Mouse (Mus musculus) telencephalon, adult 2 months (tissue): ENCODE data around the gene Samd15.
"Not testable (repeated sequence)": the region's sequence is repeated elsewhere in the genome, so short reads cannot be mapped to it uniquely, and the experiment has no call there.

ENCODE experiments used
- DNase-seq: peaks from one replicate; pipeline ENCODE4 v3.0.0-alpha.2; 2011; ENCODE audit warnings: low read depth, low spot score

Gene Samd15

DNA sequence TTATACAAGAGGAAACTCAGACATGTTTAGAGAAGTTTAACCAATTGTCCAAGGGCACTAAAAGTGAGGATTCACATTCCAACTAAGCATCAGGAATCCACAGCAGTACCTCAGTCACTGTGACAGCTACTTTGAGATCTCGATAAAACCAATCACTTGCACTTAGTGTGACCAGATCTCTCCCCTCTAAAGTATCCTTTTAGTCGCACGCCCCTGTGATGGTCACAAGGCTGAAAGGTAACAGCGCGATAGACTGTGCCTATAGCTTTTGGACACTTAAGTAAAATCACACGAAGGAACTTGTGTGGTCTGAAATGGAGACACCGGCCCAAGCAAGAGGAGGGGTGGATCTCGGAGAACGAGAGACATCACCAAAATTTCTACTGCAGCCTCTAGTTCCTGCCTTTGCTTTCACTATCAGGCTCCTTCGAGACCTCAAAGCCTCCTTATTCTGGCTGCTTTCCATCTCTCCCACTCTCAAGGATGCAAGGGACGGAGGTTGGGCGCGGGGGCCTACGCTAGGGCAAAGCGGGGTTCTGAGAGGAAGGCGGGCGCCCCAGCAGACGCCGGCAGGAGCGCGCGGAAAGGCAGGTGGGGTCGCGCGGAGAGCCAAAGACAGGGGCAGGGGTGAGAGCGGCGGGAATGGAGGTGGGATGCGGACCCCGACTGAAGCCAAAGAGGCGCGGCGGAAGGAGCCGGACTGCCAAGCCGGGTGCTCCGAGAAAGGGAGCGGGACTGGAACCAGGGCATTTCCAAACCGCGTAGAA is at the start of gene Samd15:
Samd15 (plus strand) TSS at position 518 of the 767 bp plus-strand sequence.
- peak; percentile 17 for DNase-seq

DNA sequence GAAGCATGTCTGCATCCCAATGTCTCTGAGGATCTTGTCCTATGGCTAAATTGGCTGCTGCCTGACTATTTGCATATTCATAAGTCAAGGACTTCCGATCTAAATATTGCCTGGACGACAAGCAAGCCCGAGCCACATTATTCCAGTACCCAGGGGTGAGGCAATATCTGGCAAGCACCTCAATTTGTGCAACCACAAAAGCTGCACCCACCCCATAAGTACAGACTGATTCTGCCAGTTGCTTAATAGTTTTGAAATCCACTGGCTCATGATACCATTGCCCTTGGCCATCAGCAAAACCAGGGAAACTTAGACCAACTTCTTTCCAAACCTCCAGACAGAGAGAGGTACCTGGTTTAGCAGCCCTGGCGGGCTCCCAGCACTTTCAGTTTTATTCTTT is 45.1 kb upstream of the Samd15 start:
- not testable (repeated sequence) for DNase-seq

DNA sequence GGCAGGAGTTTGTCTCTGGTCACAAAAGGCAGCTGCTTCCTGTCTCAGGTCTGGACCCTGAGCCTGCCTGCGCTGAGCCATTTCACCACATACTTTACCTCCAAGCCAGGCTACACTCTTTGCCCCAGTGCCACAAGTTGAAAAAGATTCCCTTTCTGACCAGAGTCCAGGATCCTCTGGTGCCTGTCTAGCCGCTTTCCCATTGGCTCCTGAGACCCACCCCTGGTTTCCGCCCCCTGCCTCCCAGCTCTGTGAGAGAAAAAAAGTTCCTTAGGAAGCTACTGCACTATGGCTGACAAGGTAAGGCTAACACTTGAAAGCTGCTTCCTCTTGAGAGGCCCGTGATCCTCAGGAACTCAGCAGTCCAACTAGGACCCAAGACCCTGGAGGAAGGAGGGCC is 42.2 kb upstream of the Samd15 start:
- no peak for DNase-seq

DNA sequence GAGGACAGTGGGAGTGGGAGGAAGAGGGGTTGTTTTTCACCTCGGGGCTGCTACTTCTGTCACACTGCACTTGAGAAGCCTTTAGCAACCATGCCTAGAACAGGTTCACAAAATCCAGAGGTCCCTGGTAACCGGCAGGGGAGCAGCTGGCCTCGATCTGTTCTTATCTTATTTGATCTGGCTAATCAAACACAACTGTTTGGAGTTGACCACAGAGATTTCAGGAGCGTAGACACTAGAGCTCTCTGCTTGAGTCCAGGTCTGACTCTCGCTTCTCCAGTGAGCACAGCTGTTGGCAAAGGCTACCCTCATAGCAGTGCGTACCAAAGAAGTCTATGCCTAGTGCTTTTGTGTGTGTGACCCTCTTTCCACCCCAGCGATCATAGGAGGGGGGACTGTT is 41.4 kb upstream of the Samd15 start:
- no peak for DNase-seq

DNA sequence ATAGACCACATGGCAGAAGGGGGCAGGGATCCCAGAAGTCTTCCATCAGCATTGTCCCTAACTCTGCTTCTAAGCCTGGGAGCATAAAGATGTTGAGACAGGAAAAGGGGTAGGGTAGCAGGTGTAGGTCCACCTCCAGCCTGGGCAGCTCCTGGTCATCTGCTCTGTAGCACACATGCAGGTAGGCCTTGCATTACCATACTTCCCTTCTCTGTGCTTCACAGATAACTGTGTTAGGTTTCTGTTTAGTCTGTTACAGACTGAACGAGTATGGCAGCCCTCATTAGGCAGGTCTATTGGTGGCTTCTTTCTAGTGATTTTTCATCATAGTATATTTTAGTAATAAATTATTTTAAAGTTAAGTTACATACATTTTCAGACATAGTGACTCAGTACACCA is 39.2 kb upstream of the Samd15 start:
- DNase-seq = no peak

DNA sequence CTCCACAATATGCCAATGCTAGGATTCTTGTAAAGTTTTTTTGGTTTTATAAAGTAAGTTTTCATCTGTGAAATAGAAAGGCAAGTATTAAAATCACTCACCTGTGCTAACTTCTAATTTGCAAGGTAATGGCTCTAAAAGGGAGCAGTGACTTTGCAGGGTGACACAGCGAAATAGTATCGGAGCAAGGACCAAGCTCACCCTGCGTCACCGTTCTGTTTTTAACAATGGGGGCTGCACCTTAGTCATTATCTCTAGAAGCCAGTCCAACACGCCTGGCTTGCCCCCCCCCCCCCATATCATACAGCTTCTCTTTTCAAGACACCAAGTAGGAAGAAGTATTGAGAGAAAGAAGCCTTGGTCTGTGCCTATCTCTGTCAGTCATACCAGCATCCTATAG is 38.7 kb upstream of the Samd15 start:
- DNase-seq = no peak

DNA sequence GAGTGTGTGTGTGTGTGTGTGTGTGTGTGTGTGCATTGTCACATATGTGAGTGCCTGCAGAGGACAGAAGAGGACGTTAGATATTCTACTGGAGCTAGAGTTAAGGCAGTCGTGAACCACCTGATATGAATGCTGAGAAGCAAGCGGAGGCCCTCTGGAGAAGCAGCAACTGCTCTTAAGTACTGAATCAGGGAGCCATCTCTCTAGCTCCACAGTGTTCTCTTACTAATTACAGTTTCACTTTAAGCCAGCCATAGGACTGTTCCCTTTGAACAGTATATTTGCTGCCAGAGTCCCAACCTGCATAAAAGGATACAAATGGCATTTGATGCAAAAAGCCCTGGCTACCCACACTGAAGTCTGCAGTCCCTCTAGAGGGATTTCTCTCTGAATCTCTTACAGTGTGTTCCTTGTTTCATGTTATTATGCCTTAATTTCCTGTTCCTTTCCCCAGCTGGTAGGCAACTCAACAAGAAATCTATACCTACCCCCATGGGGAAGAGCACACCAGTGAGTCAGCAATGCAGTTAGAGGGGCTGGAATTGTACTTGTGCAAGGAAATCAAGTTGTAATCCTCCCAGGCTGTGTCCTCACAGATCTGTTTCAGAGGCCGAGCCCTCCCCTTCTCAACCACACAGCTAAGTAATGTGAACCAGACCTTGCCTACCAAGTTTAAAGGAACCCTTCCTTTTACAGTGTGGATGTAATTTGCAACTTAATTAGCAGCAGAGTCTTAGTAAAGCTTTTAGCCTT is 24.2 kb upstream of the Samd15 start:
- peak; percentile 21 for DNase-seq

DNA sequence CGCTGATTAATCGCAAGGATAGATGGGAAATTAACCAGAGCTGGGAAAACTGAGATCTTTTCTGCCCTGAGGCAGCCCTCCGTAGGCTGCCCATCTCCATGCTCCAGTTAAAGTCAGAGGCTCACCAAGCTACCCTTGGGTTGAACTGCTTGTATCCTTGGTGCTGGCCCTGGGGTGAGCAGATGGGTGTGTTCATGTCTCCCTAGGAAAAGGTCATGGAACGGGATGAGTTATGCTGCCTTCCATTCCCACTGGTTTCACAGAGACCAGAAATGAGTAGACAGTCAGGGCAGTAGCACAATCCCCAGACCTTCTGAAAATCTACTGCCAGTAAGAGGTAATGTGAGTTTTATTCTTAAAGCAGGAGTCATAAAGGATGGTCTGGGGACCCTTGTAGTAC is 21.9 kb upstream of the Samd15 start:
- no peak for DNase-seq

DNA sequence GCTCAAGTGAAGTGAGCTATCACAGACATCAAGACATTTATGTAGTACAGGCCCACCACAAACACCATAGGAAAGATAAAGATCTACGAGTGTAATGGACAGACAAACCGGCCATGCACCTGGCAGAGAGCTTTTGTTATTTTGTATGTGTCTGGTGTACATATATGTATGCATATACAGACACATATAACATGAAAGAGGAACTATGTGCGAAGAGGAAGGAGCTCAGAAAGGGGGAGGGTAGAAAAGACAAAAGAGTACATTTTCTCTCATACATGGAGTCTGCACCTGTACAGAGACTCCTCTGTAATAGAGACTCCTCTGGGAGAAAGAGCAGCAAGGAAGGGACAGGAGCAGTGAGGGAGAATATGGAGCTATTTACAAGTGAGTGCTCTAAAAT is 6.5 kb upstream of the Samd15 start:
- no peak for DNase-seq

DNA sequence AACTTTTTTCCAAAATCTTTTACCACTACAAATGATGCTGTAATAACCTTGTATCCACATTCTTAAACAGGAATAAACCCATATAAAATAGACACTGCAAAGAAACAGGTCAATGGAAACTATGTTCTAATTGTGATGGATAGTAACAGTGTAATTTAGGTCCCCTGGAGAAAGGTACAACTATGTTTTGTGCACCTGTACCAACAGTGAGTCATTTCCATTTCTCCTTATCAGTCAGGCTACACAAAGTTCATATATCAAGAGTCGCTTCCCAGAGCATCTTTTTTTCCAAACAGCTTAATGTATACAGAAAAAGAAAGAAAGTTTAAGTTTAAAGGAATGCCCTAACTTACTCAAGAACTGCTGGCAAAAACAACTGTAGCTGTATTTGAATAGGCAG is 4.5 kb upstream of the Samd15 start:
- no peak for DNase-seq

DNA sequence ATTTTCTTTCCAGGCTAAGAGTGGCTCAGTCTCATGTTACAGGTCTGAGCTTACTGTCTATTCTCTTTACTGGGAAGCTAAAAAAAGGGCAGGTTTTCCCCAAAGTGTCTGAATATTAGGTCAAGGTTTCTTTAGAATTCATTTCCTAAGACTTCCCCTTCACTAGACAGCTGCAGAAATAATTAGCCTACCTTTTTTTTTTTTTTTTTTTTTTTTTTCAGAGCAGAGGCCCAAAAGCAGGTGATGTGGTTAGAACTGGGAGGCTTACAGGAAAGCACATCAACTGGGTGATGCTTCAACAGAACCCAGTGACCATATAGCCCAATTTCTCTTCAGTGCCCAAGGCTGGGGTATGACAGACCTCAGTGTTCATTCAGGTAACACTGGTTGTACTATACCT is 3.2 kb upstream of the Samd15 start:
- DNase-seq = no peak

DNA sequence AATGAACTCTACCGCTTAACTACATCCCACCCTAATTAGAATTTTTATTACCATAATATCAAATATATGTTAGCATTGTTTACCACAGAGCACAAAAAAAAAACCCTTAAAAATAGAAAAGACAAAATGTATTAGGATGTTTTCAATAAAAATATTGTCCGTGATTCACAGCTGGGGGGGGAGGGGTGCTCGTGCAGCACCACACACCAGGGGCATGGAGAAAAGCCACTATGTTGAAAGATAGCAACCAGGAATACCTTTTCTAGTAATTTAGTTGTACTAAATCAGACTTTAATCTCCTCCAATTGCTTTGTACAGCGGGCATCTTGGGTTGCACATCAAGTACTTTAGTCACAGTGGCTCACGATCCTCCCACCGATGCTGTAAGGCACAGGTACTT is 731 bp upstream of the Samd15 start:
- DNase-seq = no peak

DNA sequence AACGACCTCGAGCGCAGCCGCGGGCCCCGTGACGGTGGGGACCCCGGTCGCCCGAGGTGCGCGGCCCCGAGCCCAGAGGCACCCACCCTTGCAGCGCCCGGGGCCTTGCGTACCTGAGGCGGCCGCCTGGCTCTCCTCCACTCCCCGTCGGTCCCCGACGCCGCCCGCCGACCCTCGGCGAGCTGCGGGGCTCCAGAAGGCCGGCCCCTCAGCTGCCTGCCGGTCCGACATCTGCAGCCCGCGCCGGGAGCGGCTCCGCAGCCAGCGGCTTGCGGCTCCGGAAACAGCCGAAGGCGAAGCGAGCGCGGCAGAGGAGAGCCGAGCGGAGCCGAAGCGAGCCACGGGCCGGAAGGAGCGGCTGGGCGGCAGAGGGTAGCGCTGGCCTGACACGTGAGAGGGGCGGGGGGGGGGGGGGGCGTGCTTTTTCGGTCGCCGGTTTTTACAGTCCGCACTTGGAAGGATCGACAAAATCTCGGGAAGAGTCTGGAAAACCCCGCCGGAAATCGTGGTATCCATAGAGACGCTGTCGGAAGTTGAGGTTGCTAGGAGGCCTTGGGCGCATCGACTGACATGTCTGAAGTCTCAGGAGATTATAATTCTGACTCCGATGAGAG is 557 bp downstream of the Samd15 start, which contains the start of gene Tmed8:
Tmed8 (minus strand) TSS at position 482 of the 614 bp plus-strand sequence.
- DNase-seq = peak; percentile 84

DNA sequence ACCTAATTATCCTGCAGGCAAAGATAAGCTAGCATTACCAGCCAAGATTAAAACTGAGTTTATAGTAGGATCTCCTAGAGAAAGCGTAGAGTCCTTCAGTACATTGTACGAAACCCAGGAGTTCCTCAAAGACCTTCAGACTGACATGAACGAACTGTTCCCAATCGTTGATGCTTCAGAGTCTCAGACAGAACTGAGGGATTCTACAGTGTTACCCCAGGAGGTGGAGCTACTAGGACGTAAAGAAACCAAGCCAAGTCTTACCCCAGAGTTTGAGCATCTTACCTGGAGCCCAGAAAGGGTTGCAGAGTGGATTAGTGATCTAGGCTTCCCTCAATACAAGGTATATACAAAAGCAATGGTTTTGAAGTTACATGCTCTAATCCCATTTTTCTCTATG is 2.2 kb downstream of the Samd15 start:
- DNase-seq = no peak

DNA sequence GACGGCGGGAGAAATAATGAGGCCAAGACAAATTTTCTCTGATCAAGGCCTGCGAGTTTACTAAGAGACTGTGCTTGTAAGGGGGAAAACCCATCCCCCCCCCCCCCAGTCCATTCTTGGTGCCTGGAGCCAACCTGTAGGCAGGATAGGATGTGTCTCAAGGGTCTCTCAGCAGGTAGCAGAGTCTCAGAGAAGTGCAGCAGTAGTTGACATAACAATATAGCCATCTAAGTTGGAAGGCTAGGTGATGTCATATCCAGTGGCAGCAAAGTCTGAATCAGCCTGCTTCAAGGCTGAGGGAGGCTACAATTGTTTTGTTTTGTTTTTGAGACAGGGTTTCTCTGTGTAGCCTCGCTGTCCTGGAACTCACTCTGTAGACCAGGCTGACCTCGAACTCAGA is 6.3 kb downstream of the Samd15 start:
- DNase-seq = not testable (repeated sequence)

DNA sequence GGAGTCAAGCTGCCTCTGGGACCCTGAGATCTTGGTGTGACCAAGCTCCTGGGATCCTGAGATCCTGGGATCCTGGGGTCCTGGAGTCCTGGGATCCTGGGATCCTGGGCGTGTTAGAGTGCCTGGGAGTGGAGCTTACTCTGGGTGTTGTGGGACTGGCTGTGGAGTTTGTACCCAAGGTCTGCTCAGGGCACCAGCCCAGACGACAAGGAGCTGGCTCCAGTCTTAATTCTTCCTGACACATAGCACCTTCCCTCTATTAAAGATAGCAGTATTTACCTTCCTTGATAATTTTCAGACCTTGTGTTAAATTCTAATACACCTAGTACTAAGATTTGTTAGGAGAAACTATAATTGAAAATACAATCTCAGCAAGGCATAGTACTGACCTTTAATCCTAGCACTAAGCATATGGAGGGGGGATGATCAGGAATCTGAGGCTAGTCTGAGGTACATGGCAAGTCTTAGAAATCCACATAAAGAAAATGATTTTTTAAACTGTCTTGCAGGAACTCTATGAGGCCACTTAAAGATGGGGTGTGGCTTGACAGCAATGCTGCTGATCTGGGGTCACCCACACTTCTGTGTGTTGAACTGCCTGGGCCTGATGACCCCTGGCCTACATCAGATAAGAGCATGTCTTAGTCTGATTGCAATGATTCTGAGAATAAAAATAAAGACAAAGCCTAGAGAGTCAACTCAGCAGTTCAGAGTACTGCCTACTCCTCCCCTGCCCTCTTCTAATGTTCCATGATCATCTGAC is 13.5 kb downstream of the Samd15 start:
- DNase-seq = no peak

DNA sequence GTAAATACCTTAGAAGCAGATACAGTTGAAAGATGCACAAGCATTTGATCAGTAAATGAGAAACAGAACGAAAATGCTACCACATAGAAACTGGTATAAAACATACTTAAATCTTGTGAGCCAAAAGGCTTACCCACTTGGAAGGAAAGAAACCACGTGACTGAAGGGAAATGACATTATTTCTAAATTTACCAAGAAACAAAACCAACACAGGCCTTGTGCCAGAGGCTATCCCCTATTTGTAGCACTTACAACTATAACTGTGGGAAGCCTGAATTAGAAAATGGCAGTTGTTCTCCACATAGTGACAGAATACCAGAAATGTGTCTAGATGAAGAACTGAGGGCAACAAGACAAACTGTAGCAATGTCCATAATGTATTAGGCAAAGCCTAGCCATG is 16.5 kb downstream of the Samd15 start:
- DNase-seq = no peak

DNA sequence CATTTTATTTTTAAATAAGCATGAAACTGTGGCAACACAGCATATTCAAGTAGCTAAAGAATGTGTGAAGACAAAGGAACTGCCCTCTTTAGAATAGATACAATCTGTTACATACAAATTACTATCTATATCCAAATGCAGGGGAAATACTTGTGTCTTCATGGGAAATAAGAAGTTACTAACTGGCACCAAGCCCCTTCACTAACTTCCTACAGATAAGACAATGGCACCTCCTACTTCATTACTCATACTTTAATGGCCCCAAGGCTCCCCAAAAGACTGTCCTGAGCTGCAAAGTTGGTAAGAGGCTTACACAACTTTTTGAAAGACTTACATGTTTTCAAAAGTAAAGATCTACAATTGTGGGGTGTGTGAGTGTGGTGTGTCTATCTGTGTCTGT is 18.1 kb downstream of the Samd15 start:
- no peak for DNase-seq

DNA sequence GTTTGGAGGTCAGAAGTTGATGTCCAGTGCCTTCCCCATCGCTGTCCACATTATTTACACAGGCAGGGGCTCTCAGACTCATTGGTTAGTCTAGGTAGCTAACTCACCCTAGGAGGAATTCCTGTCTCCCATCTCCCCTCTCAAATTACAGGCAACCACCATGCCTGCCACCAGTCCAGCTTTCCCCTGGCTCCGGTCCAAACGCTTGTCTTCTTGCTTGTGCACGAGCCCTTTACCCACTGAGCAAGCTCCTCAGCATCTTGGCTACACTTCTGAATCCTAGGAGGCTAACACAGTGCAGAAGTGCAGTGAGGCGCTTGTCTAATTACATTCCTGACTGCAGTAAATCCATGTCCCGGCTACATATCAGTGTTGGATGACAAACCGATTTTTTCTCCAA is 19.8 kb downstream of the Samd15 start:
- DNase-seq = no peak

DNA sequence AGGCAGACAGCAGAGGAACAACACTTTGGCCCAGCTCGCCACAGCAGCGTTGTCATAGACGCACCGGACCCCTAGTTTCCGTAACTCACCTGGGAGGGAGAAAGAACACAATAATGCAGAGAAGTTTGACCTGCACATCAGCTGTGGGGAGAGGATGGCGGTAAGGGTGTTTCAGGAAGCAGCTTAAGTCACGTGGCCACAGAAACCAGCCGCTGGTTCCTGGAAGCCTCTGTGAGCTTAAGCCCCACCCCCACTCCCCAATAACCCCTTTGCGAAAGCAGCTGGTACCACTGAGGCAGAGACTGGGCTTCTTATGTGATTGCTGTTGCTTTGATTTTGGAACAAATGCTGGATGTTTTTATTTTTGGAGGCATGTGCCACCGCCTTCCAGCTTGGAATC is 25.4 kb downstream of the Samd15 start:
- DNase-seq = no peak

DNA sequence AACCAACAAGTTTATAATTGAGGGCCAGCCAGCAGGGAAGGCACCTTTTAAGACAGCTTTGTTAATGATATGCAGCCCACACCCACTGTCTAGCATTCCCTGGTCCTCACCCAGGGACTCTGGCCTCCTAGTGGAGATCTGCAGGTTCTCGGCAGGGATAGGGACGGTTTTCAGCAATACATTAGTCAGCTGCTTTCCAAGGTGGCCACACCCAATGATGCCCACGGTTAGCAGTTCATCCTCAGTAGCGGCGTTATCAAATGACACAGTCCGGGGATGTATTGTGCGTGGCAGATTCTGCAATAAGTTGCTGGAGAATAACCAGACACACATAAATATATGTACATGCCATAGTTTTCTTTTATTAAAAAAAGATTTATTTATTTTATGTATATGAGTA is 27.3 kb downstream of the Samd15 start:
- DNase-seq = no peak

DNA sequence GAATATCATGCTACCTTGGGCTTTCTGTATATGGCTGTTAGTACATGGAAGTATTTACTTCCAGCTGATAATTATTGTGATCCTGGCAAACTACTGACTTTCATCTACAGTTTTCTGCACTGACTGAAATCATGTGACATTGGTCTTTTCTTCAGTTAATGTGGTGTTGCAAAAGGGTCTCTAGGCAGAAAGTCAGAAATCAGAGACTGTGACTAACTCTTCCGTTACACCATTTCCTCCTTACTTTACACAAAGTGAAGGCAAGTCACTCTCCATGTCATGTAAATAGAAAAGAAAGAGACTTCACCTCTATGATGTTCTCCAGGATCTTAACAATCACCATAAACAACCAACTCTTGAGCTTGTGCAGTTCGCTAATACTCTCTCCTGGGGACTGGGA is 30.1 kb downstream of the Samd15 start:
- no peak for DNase-seq
